Mouse (Mus musculus): ENCODE measurements around the gene L2hgdh.
"Not testable (repeated sequence)": the region's sequence is repeated elsewhere in the genome, so short reads cannot be mapped to it uniquely, and the experiment has no call there.

Gene L2hgdh

GRCm38 (mm10) chr12:69674576-69675537 lies 49.8 kb downstream of the L2hgdh start:
- DNase-seq (ENCODE audit: inconsistent ontology term): no peak

GRCm38 (mm10) chr12:69674176-69674575 lies 50.5 kb downstream of the L2hgdh start:
- DNase-seq (ENCODE audit: inconsistent ontology term): no peak

GRCm38 (mm10) chr12:69666721-69667120 lies 58.0 kb downstream of the L2hgdh start:
- DNase-seq (ENCODE audit: inconsistent ontology term): no peak

- DNase-seq (ENCODE audit: inconsistent ontology term): no peak
Measured at GRCm38 (mm10) chr12:69661658-69662057, 63.0 kb downstream of the L2hgdh start.

GRCm38 (mm10) chr12:69653973-69654372 lies 70.7 kb downstream of the L2hgdh start:
- not testable (repeated sequence) for DNase-seq (ENCODE audit: inconsistent ontology term)

GRCm38 (mm10) chr12:69649511-69649910 lies 75.2 kb downstream of the L2hgdh start:
- DNase-seq (ENCODE audit: inconsistent ontology term): no peak

- DNase-seq (ENCODE audit: inconsistent ontology term): no peak
Measured at GRCm38 (mm10) chr12:69645821-69646616, 78.7 kb downstream of the L2hgdh start.

GRCm38 (mm10) chr12:69644877-69645276 lies 79.8 kb downstream of the L2hgdh start:
- DNase-seq (ENCODE audit: inconsistent ontology term): peak; percentile 25

- DNase-seq (ENCODE audit: inconsistent ontology term): no peak
Measured at GRCm38 (mm10) chr12:69642877-69643276, 81.8 kb downstream of the L2hgdh start.

Measured in Muller cell, postnatal 12 days (primary cell).